Mouse (Mus musculus): ENCODE measurements around the gene Rpl27a. TPM values are rescaled to one million over a fixed set of nuclear protein-coding genes. Genes with fewer than 3 reads are reported as not detected.
A peak's percentile ranks its signal among the peaks of the same experiment; 100 is the strongest.

The Rpl27a gene
- polyA plus RNA-seq, 1 experiment from 2014 or later, result 71.9 TPM

GRCm38 (mm10) chr7:109525740-109526663, 7.1 kb downstream of the Rpl27a start:
- 65% methylated on average over 16 of the region's 16 CpGs for WGBS (ENCODE audit: insufficient replicate concordance)
- no peak for ATAC-seq (ENCODE audit: insufficient read depth)
- 0 out of 2 replicates have a peak overlapping the region, but pooled peaks have one; percentile 42 for H3K27ac ChIP-seq (replicated peaks)

GRCm38 (mm10) chr7:109527536-109527935, 8.6 kb downstream of the Rpl27a start:
- no peak overlapping the region for H3K4me2 ChIP-seq
- H3K4me1 ChIP-seq (replicated peaks), result peaks cover 32% of the 10 kb centered on the region; the same call in 1 of the 2 replicates
- no peak for ATAC-seq (ENCODE audit: insufficient read depth)
- peaks cover 70% of the 10 kb centered on the region for H3K36me3 ChIP-seq (replicated peaks)
- H3K27ac ChIP-seq (replicated peaks), result no peak overlapping the region
- 66% methylated on average over 3 of the region's 3 CpGs for WGBS (ENCODE audit: insufficient replicate concordance)
- H3K4me3 ChIP-seq (replicated peaks), result no peak overlapping the region
- no peaks in the 10 kb centered on the region for H3K9me3 ChIP-seq (replicated peaks)
- no peak overlapping the region for H3K9ac ChIP-seq
- no peaks in the 10 kb centered on the region for H3K27me3 ChIP-seq

More at GRCm38 (mm10) chr7:109525740-109526663, 7.1 kb downstream of the Rpl27a start:
- Histone ChIP-seq H3K4me1 (replicated peaks) (peaks cover 44% of the 10 kb centered on the region), H3K9me3 (replicated peaks) (no peaks in the 10 kb centered on the region), H3K9ac (no peak overlapping the region), H3K4me3 (replicated peaks) (no peak overlapping the region), H3K36me3 (replicated peaks) (peaks cover 85% of the 10 kb centered on the region), H3K27me3 (no peaks in the 10 kb centered on the region), H3K4me2 (no peak overlapping the region)

- ATAC-seq (ENCODE audit: insufficient read depth), result no peak
- Histone ChIP-seq H3K4me3 (replicated peaks) (no peak overlapping the region), H3K4me2 (no peak overlapping the region), H3K27ac (replicated peaks) (no peak overlapping the region), H3K27me3 (no peaks in the 10 kb centered on the region), H3K4me1 (replicated peaks) (peaks cover 28% of the 10 kb centered on the region; the same call in 1 of the 2 replicates), H3K9me3 (replicated peaks) (no peaks in the 10 kb centered on the region), H3K9ac (no peak overlapping the region), H3K36me3 (replicated peaks) (peaks cover 62% of the 10 kb centered on the region)
- 24% methylated on average over 3 of the region's 3 CpGs for WGBS (ENCODE audit: insufficient replicate concordance)
These were observed 9.4 kb downstream of the Rpl27a start for GRCm38 (mm10) chr7:109528356-109528755.

GRCm38 (mm10) chr7:109529741-109530140, 10.8 kb downstream of the Rpl27a start:
- Histone ChIP-seq H3K9me3 (replicated peaks) (no peaks in the 10 kb centered on the region), H3K4me3 (replicated peaks) (no peak overlapping the region), H3K27ac (replicated peaks) (no peak overlapping the region), H3K36me3 (replicated peaks) (peaks cover 48% of the 10 kb centered on the region), H3K9ac (no peak overlapping the region), H3K4me2 (no peak overlapping the region), H3K4me1 (replicated peaks) (peaks cover 23% of the 10 kb centered on the region; the same call in 1 of the 2 replicates), H3K27me3 (no peaks in the 10 kb centered on the region)
- ATAC-seq (ENCODE audit: insufficient read depth), result no peak
- 47% methylated on average over 2 of the region's 2 CpGs for WGBS (ENCODE audit: insufficient replicate concordance)

GRCm38 (mm10) chr7:109531501-109531900, 12.6 kb downstream of the Rpl27a start:
- Histone ChIP-seq H3K4me3 (replicated peaks) (no peak overlapping the region), H3K27me3 (no peaks in the 10 kb centered on the region), H3K27ac (replicated peaks) (no peak overlapping the region), H3K36me3 (replicated peaks) (peaks cover 30% of the 10 kb centered on the region), H3K9ac (no peak overlapping the region), H3K4me2 (no peak overlapping the region), H3K9me3 (replicated peaks) (no peaks in the 10 kb centered on the region), H3K4me1 (replicated peaks) (0 out of 2 replicates have a peak, but pooled peaks cover 10% of the 10 kb centered on the region)
- peak; percentile 7; the same call in 1 of the 2 replicates for ATAC-seq (ENCODE audit: insufficient read depth)
- 37% methylated on average over 5 of the region's 5 CpGs for WGBS (ENCODE audit: insufficient replicate concordance)

GRCm38 (mm10) chr7:109532691-109533090, 13.7 kb downstream of the Rpl27a start:
- H3K9me3 ChIP-seq (replicated peaks), result no peaks in the 10 kb centered on the region
- no peak overlapping the region for H3K4me2 ChIP-seq
- no peak overlapping the region for H3K27ac ChIP-seq (replicated peaks)
- no peak for ATAC-seq (ENCODE audit: insufficient read depth)
- H3K36me3 ChIP-seq (replicated peaks), result peaks cover 18% of the 10 kb centered on the region
- H3K4me1 ChIP-seq (replicated peaks), result 0 out of 2 replicates have a peak, but pooled peaks cover 3% of the 10 kb centered on the region
- H3K9ac ChIP-seq, result no peak overlapping the region
- no peak overlapping the region for H3K4me3 ChIP-seq (replicated peaks)
- no peaks in the 10 kb centered on the region for H3K27me3 ChIP-seq
- 60% methylated on average over 3 of the region's 3 CpGs for WGBS (ENCODE audit: insufficient replicate concordance)

- WGBS (ENCODE audit: insufficient replicate concordance), result 49% methylated on average over 4 of the region's 4 CpGs
- Histone ChIP-seq H3K9ac (no peak overlapping the region), H3K27me3 (no peaks in the 10 kb centered on the region), H3K36me3 (replicated peaks) (peaks cover 14% of the 10 kb centered on the region), H3K9me3 (replicated peaks) (no peaks in the 10 kb centered on the region), H3K4me3 (replicated peaks) (no peak overlapping the region), H3K27ac (replicated peaks) (no peak overlapping the region), H3K4me1 (replicated peaks) (0 out of 2 replicates have a peak, but pooled peaks cover 3% of the 10 kb centered on the region), H3K4me2 (no peak overlapping the region)
- ATAC-seq (ENCODE audit: insufficient read depth), result no peak
These were observed 14.2 kb downstream of the Rpl27a start for GRCm38 (mm10) chr7:109533129-109533528.

GRCm38 (mm10) chr7:109533888-109534287, 14.9 kb downstream of the Rpl27a start:
- Histone ChIP-seq H3K27ac (replicated peaks) (no peak overlapping the region), H3K4me3 (replicated peaks) (no peak overlapping the region), H3K9ac (no peak overlapping the region), H3K36me3 (replicated peaks) (peaks cover 12% of the 10 kb centered on the region), H3K4me1 (replicated peaks) (0 out of 2 replicates have a peak, but pooled peaks cover 3% of the 10 kb centered on the region), H3K4me2 (no peak overlapping the region), H3K9me3 (replicated peaks) (no peaks in the 10 kb centered on the region), H3K27me3 (no peaks in the 10 kb centered on the region)
- WGBS (ENCODE audit: insufficient replicate concordance), result 74% methylated on average over 4 of the region's 4 CpGs
- ATAC-seq (ENCODE audit: insufficient read depth), result no peak

GRCm38 (mm10) chr7:109534921-109535320, 16.0 kb downstream of the Rpl27a start:
- H3K9me3 ChIP-seq (replicated peaks), result no peaks in the 10 kb centered on the region
- no peak for ATAC-seq (ENCODE audit: insufficient read depth)
- no peak overlapping the region for H3K4me3 ChIP-seq (replicated peaks)
- no peak overlapping the region for H3K4me2 ChIP-seq
- 71% methylated on average over 3 of the region's 3 CpGs for WGBS (ENCODE audit: insufficient replicate concordance)
- H3K4me1 ChIP-seq (replicated peaks), result 0 out of 2 replicates have a peak, but pooled peaks cover 3% of the 10 kb centered on the region
- no peak overlapping the region for H3K27ac ChIP-seq (replicated peaks)
- H3K27me3 ChIP-seq, result no peaks in the 10 kb centered on the region
- peaks cover 15% of the 10 kb centered on the region for H3K36me3 ChIP-seq (replicated peaks)
- no peak overlapping the region for H3K9ac ChIP-seq

- no peak for ATAC-seq (ENCODE audit: insufficient read depth)
- Histone ChIP-seq H3K4me2 (no peak overlapping the region), H3K27me3 (no peaks in the 10 kb centered on the region), H3K4me1 (replicated peaks) (no peaks in the 10 kb centered on the region), H3K4me3 (replicated peaks) (no peak overlapping the region), H3K27ac (replicated peaks) (no peak overlapping the region), H3K36me3 (replicated peaks) (peaks cover 16% of the 10 kb centered on the region), H3K9ac (no peak overlapping the region), H3K9me3 (replicated peaks) (no peaks in the 10 kb centered on the region)
- WGBS (ENCODE audit: insufficient replicate concordance), result 79% methylated on average over 4 of the region's 4 CpGs
These were observed 17.6 kb downstream of the Rpl27a start for GRCm38 (mm10) chr7:109536451-109536946.

- Histone ChIP-seq H3K4me1 (replicated peaks) (no peaks in the 10 kb centered on the region; the same call in 1 of the 2 replicates), H3K27ac (replicated peaks) (no peak overlapping the region), H3K36me3 (replicated peaks) (peaks cover 29% of the 10 kb centered on the region), H3K4me2 (no peak overlapping the region), H3K9me3 (replicated peaks) (no peaks in the 10 kb centered on the region), H3K9ac (no peak overlapping the region), H3K27me3 (no peaks in the 10 kb centered on the region), H3K4me3 (replicated peaks) (no peak overlapping the region)
- ATAC-seq (ENCODE audit: insufficient read depth), result no peak
These were observed 22.0 kb downstream of the Rpl27a start for GRCm38 (mm10) chr7:109540902-109541301.

Data from liver, embryonic 15.5 days (tissue).